Mouse (Mus musculus): ENCODE data around the gene Sort1. TPM values are rescaled to one million over a fixed set of nuclear protein-coding genes. Genes with fewer than 3 reads are reported as not detected.

The Sort1 gene
- polyA plus RNA-seq, 1 experiment: 94.4 TPM

DNA sequence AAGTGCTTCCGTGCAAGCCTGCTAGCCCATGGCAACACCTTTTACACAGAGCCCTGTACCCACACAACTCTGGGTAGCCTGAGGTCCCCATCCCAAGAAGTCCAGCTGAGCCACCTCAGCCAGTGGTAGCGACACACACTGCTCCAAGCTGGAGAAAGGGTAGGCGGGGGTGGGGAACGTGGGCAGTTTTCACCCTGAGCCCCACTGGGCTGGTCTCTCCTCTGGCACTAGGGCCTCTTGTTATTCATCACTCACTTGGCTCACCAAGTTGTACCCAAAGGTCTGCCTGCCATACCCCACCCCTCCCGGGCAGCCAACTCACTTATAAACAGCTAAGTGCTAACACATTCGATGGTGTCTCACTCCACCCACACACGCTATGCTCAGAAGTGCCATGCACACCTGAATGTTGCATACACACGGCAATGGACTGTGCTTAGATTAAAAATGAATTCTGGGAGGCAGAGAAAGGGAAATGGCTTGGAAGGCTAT lies 124.7 kb downstream of the Sort1 start:
- WGBS: 69% methylated on average over 8 of the region's 8 CpGs

DNA sequence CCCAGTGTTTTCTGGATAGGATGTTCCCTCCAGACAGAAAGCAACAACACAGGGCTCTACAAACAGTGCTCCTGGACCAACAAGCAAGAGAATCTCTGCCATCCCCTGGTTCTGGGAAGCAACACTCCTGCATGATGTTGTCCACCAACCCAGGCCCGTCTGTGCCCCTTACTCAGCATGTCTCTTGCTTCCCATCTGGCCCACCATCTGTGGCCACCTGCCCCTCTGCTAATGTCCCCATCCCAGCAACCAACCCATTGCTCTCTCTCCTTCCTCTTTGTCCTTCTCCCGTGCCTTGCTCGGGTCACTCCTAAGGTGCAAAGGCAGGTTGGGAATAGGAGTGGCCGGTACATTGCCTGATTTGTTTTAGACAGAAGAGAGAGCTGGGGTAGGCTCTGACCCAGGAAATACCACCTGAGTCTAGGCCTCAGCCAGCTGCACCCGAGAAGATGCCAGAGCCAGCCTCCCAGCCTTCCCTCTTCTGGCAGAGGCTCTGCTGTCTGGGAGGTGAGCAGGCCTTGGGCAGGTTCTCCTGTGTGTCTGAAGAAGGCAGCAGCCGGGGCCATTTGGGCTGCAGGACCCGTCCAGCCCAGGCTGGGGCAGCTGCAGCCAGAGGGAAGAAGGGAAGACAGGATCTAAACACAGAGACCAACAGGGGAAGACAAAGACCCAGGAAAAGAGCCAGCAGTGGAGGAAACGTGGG lies 125.9 kb downstream of the Sort1 start:
- peak in 1 of 2 experiments; percentile 53 for DNase-seq
- Histone ChIP-seq H3K27ac (ENCODE audit: insufficient read depth, low read length) (0 out of 2 replicates have a peak overlapping the region, but pooled peaks have one; percentile 14), H3K4me3 (replicated peaks; ENCODE audit: insufficient read depth, low read depth, low read length) (peak overlapping the region; percentile 12), H3K27me3 (ENCODE audit: control insufficient read depth, insufficient read depth, low read length) (no peaks in the 10 kb centered on the region), H3K4me1 (ENCODE audit: control insufficient read depth, insufficient read depth, low read length) (peaks cover 69% of the 10 kb centered on the region)
- 7% methylated on average over 8 of the region's 8 CpGs for WGBS
- TF ChIP-seq CTCF (IDR thresholded peaks at IDR 0.05; ENCODE audit: borderline replicate concordance, insufficient read depth, low read depth, low read length) (no peak), POLR2A (IDR thresholded peaks at IDR 0.05; ENCODE audit: borderline replicate concordance, insufficient read depth, low read length) (no peak)

More for the DNA sequence above, 124.7 kb downstream of the Sort1 start:
- no peak overlapping the region for H3K27ac ChIP-seq (ENCODE audit: insufficient read depth, low read length)
- no peak overlapping the region for H3K4me3 ChIP-seq (replicated peaks; ENCODE audit: insufficient read depth, low read depth, low read length)
- H3K4me1 ChIP-seq (ENCODE audit: control insufficient read depth, insufficient read depth, low read length): peaks cover 64% of the 10 kb centered on the region
- no peak for DNase-seq
- TF ChIP-seq CTCF (IDR thresholded peaks at IDR 0.05; ENCODE audit: borderline replicate concordance, insufficient read depth, low read depth, low read length): no peak
- no peak for TF ChIP-seq POLR2A (IDR thresholded peaks at IDR 0.05; ENCODE audit: borderline replicate concordance, insufficient read depth, low read length)
- H3K27me3 ChIP-seq (ENCODE audit: control insufficient read depth, insufficient read depth, low read length): no peaks in the 10 kb centered on the region

- Histone ChIP-seq H3K4me1 (ENCODE audit: control insufficient read depth, insufficient read depth, low read length) (peaks cover 66% of the 10 kb centered on the region), H3K27ac (ENCODE audit: insufficient read depth, low read length) (0 out of 2 replicates have a peak overlapping the region, but pooled peaks have one; percentile 23), H3K4me3 (replicated peaks; ENCODE audit: insufficient read depth, low read depth, low read length) (peak overlapping the region; percentile 12), H3K27me3 (ENCODE audit: control insufficient read depth, insufficient read depth, low read length) (no peaks in the 10 kb centered on the region)
- TF ChIP-seq CTCF (IDR thresholded peaks at IDR 0.05; ENCODE audit: borderline replicate concordance, insufficient read depth, low read depth, low read length): no peak
- TF ChIP-seq POLR2A (IDR thresholded peaks at IDR 0.05; ENCODE audit: borderline replicate concordance, insufficient read depth, low read length): no peak
- DNase-seq: no peak
- 28% methylated on average over 5 of the region's 5 CpGs for WGBS
These were observed 126.5 kb downstream of the Sort1 start for GRCm38 (mm10) chr3:108410359-108410714.

Other genes with a start within 250 kb of the Sort1 start
- gene Gstm4, start 239.2 kb upstream of the Sort1 start, polyA plus RNA-seq (2012; rRNA removed): 11.3 and 11.8 TPM in 2 replicates
- 135 and 140 TPM in 2 replicates for gene Ampd2, start 197.4 kb upstream of the Sort1 start, polyA plus RNA-seq (2012; rRNA removed)
- gene Gnat2, start 191.3 kb upstream of the Sort1 start, polyA plus RNA-seq (2012; rRNA removed): 0.11 and 0.47 TPM in 2 replicates
- 25.6 and 27.4 TPM in 2 replicates for gene Gnai3, start 137.9 kb upstream of the Sort1 start, polyA plus RNA-seq (2012; rRNA removed)
- gene Gpr61, start 129.2 kb upstream of the Sort1 start, polyA plus RNA-seq (2012; rRNA removed): 6.2 and 6.5 TPM in 2 replicates
- gene Amigo1, start 97.7 kb upstream of the Sort1 start, polyA plus RNA-seq (2012; rRNA removed): 50.8 and 53.5 TPM in 2 replicates
- gene Cyb561d1, start 82.9 kb upstream of the Sort1 start, polyA plus RNA-seq (2012; rRNA removed): 13.1 and 13.8 TPM in 2 replicates
- 25.9 and 26.9 TPM in 2 replicates for gene Atxn7l2, start 73.1 kb upstream of the Sort1 start, polyA plus RNA-seq (2012; rRNA removed)
- 2.4 TPM in 2 replicates for gene Sypl2, start 57.4 kb upstream of the Sort1 start, polyA plus RNA-seq (2012; rRNA removed)
- gene Psma5, start 27.2 kb upstream of the Sort1 start, polyA plus RNA-seq (2012; rRNA removed): 111 and 112 TPM in 2 replicates
- 0.16 TPM in 1 of 2 replicates, not detected in the other for gene Mybphl, start 80.8 kb downstream of the Sort1 start, polyA plus RNA-seq (2012; rRNA removed)
- 0.21 and 0.28 TPM in 2 replicates for gene Psrc1, start 99.8 kb downstream of the Sort1 start, polyA plus RNA-seq (2012; rRNA removed)
- 57.4 and 58.2 TPM in 2 replicates for gene Celsr2, start 131.5 kb downstream of the Sort1 start, polyA plus RNA-seq (2012; rRNA removed)
- gene Sars, start 161.1 kb downstream of the Sort1 start, polyA plus RNA-seq (2012; rRNA removed): 214 and 228 TPM in 2 replicates

Measured in cerebellum, adult 2 months (tissue).